Mouse (Mus musculus) urinary bladder, postnatal 14 days (tissue): Measurements from ENCODE around the gene 4921509C19Rik.
"Not testable (repeated sequence)": the region's sequence is repeated elsewhere in the genome, so short reads cannot be mapped to it uniquely, and the experiment has no call there.

ENCODE experiments used
- DNase-seq: peaks from one replicate; pipeline ENCODE4 v3.0.0; 2021; ENCODE audit warnings: low spot score

The 4921509C19Rik gene

DNA sequence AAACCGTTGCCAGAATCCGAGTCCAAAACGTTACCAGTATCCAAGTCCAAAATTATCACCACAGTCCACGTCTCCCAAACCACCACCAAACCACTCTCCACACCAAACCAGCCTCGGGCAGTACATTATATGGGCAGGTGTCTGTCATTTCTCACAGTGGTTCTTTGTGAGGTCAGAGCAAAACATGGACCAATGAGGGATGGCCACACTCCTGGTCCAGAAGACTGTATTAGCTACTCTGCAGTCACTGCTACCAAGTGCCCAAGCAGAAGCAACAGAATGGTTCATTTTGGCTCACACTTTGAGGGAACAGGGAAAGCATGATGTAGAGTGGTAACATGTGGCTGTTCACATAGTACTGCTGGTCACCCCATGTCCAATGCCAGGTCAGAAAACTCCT lies at the start of gene 4921509C19Rik:
TSS of gene 4921509C19Rik (minus strand) at position 101 of the 400 bp plus-strand sequence.
- not testable (repeated sequence) for DNase-seq

DNA sequence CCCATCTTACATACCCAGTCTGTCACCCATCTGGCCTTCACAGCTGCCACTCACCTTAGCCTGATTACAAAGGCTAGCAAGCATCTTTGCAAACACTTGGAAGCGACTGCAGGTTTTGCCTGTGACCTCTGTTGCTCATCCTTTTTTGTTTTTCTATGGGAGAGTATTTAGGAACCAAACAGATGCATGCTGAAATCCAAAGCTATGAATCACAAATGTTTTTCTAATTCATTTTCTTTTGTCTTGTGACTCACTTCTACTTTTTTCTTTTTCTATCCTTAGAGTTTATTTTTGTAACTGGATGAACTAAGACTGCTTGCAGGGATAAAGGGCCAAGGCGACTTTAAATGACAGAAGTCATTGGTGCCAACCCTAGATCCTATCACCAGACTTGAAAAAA lies 49.6 kb upstream of the 4921509C19Rik start:
- no peak for DNase-seq

DNA sequence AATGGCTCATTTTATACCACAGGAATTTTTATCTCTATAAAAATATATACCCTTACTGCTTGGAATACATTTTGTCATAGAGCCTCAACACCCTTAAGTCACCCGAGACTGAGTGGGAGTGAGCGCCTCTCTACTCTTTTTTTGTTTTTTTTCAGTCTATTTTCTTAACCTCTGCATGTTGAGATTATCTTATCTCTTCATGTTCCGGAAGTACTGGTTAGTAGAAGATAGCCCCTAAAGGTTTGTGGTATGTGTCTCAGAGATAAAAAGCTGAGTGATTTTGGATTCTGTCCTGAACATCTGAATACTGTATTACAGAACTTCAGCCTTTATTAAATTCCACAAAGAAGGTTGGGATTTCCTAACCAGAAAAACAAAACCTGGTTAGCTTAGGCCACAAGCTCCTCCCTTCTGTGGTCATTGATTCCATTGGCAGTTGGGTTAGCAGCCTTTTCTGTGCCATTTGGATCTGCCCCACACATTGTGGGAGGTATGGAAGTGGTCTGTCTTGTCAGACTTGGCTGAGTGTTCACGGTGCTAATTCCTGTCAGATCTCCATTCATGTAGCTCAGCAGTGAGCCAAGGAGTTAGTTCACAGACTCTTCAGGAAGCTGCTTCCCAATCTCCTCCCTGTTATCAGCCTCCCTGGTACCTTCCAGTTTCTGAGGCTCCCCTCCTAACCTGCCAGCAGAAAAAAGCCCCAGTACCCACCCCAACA lies 48.5 kb upstream of the 4921509C19Rik start:
- no peak for DNase-seq

DNA sequence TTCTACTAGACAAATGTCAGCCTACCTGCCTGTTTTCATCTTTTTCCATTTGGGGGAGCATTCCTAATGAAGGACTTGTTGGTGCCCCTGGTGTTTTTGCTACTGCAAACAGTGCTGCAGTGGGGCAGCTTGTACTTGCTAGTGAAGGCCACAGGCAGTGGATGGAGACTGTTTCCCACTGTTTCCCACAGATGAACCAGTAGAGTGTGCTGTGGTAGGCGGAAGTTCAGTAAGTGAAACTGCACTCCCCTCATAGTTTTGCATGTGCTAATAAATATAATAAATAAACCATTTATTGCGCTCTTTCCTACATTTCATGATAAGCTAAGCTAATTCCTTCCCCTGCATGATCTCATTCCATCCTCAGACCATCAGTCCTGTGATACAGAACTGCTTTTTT lies 43.0 kb upstream of the 4921509C19Rik start:
- DNase-seq: no peak

DNA sequence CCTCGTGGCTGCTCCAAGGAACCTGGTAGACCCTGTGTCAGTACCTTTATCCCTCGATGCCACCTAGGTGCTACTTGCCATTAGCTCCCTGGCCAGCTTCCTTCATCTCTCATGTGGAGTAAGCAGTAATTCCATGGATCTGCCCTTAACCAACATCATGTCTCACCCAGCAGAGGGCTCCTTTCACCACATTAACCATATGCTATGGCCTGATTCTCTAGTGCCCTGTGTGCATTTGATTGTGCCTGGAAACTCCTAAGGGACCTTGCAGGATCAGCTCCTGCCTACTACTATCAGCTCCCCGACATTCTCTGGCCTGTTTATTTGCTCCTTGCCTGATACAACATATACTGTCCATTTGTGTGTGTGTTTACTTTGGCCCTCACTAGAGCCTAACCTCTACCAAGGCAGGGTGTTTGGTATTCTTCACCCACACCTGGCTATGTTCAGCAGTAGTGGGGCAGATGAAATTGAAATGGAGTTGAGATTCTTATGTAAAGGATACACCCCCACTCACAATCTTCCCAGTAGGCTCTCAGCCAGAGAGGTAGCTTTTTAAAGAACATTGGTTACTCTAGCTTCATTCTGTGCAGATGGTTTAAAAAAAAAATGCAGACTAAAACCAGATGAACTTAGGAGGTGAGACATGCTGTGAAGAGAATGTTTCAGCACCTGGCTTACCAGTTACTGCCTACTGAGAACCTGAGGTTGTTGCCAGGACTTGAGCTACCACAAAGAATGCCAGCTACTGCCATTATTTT lies 37.8 kb upstream of the 4921509C19Rik start:
- no peak for DNase-seq

DNA sequence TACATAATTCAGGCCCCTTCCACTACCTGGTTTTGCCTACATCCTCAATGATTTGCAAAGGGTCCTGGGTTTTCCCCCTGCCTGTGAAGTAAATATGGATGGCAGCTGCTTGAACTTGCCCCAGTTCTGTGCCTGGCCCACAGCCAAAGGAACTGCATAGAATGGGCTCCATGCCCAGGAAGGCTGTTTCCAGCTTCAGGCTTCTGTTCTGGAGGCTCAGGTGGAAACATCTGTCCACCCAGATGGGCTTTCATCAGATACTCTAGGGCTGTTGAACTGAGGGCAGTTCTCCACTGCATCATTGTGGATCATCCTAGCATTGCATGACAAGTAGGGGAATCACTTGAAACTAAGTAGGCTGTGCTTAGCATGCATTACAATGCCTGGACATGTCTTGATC lies 36.2 kb upstream of the 4921509C19Rik start:
- DNase-seq: peak; percentile 62

DNA sequence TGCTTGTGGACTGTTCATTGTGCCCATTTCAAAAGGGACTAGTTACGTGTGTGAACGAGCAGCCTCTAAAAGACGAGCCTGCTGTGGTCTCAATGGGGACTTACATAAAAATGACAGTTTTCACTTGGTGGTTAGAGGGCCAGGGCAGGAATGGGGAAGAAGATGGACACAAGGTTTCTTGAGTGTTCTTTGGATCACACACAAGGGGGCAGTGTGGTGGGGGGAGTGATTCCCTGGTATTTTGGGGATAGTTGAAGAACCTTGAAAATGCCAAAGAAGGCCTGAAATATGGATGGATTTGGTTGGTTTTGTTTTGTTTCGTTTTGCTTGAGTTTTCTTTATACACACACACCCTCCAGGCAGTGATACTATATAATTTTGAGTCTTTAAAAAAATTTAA lies 28.3 kb upstream of the 4921509C19Rik start:
- no peak for DNase-seq

DNA sequence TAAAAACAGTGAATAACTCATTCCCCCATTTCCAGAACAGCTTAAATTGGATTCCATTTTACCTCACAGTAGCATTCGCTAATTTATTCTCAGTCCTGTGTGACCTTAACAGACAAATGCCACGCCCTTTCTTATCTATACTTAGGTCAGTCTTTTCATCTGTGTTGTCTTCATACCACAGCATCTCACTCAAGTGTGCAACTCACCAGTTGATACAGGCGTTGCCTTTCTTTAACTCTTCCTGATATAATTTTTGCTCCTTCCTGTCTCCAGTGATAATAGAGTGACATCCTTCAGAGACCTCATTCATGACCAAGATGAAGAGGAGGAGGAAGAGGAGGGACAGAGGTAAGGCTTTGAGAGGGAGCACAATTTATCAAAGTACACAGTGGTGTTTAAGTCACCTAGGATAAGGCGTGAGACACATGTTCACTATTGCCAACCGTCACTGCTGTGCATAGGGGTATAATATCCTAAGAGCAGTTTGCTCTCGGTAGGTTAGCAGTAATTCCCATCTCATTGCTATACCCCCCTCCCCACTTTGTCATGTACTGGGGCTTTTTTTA lies 24.6 kb upstream of the 4921509C19Rik start:
- DNase-seq: no peak

DNA sequence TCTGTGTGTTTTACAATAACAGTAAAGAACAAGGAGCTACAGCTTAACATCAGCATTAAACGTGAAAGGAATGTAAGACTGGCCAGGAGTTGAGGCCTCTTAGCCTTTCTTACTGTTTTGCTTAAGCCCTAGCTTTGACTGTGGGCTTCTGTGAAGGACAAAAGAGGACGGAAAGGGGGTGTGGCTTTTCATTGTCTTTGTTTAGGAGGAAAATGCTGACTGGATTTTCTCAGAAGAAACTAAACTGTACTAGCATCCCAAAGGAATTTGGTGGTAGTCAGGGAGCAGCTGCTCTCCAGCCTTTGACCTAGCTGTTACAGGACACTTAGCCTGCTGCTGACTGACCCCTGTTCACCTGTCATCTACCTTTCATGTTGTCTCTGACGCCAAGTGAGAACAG lies 22.4 kb upstream of the 4921509C19Rik start:
- no peak for DNase-seq

DNA sequence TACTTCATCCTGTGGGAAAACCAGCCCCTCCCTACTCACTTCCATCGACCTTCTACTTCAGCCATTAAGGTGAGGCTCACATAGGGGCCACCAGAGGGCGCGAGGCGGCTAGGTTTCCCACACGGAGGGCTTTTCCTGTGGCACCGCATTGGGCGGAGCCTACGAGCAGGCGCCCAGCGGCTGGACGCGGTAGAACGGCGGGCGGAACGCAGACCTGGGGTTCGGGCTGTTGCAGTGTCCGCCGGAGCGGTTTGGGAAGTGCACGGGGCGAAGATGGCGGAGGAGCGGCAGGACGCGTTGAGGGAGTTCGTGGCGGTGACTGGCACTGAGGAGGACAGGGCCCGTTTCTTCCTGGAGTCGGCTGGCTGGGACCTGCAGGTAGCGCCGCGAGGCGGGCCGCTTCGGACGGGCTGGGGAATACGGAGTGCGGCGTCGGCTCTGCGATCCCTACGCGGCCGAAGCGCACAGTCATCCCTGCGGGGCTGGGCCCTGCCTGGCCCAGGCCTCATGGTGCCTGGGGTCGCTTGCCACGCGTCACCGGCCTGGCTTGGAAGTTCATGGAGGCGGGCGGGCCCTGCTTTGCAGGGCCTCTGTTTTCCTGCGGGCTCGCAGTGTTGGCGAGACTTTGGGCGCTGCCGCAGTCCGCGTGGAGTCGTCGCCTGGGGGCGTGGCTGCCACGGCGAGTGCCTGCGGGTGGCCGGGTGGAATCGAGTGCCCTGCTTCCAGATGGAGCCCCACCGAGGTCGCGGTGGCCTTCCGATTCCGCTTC lies 18.3 kb upstream of the 4921509C19Rik start, which contains the start of gene Nsfl1c:
TSS of gene Nsfl1c (plus strand) at position 148 of the 769 bp plus-strand sequence.
- peak; percentile 96 for DNase-seq

DNA sequence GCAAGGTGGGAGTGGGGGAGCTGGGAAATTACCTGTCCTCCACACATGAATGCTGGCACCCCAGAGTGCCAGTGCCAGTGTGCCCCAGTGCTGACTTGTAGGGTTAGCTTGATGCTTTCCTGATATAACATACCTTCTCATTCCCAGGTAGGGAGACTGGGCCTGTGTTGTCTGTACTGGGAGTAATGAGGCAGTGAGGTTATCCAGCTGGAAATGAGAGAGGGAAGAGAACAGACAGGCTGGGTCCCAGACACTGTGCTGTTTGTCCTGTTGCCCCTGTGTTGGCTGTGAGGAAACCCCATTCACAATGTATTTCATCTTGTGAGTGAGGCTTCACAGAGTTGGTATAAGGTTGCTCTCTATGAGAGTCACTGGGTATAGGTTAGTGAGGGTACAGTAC lies 10.5 kb upstream of the 4921509C19Rik start:
- DNase-seq: no peak

DNA sequence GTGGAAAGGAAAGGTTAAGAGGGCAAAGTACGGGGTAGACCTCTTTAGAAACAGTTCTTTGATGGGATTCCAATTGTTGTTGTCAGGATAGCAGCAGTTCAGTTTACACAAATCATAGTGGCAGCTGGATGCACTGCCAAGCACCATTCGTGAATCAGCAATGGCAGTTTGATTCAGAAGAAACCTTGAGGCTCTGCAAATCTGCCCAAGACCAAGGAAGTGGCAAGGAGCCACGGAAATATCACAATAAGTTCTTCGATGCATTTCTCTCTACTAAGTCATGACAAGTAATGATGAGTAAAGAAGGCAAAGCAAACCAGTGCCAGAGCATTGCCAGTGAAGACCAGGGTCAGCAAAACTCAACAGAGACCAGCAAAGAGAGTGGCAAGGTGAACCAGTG lies 41.0 kb downstream of the 4921509C19Rik start:
- DNase-seq: not testable (repeated sequence)

DNA sequence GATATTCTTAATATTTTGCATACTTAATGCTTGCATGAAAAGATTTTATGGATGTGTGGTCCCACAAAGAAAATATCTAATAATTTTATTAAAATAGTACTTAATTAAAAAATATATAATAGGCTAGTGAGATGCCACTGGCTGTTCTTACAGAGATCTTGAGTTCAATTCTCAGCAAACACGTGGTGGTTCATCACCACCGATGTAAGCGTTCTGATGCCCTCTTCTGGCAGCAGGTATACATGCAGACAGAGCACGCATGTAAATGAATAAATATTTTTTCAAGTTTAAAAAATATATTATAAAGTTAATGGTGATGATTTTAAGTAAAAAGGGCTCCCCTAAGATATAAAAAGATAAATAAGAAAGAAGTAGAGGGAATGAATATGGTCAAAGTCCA lies 41.8 kb downstream of the 4921509C19Rik start:
- not testable (repeated sequence) for DNase-seq
